Mouse (Mus musculus) stomach, embryonic 16.5 days (tissue): ENCODE data around the gene Rasgrf1. TPM values are rescaled to one million over a fixed set of nuclear protein-coding genes. Genes with fewer than 3 reads are reported as not detected.
"Not testable (repeated sequence)": the region's sequence is repeated elsewhere in the genome, so short reads cannot be mapped to it uniquely, and the experiment has no call there.

ENCODE experiments used
- ATAC-seq: fragments of 200-750 bp; cut with Nextera tagmentation; 2 replicates; pipeline ENCODE4 v1.8.0; 2017; ENCODE audit warnings: moderate number of reproducible peaks, moderate TSS enrichment; ENCODE audit not compliant: insufficient read depth, low FRiP score
- H3K27ac ChIP-seq: fragments of 300-500 bp; sonication (generic); 2 replicates; pipeline ENCODE4 v1.5.1; 2014; ENCODE audit warnings: low read length
- H3K27me3 ChIP-seq: fragments of 300-500 bp; sonication (generic); 2 replicates; pipeline ENCODE4 v1.6.1; 2014; ENCODE audit warnings: low read length, control low read depth, mixed read lengths; ENCODE audit not compliant: control insufficient read depth, insufficient read depth
- H3K36me3 ChIP-seq: fragments of 300-500 bp; sonication (generic); 2 replicates; pipeline ENCODE4 v1.6.1; 2014; ENCODE audit warnings: low read length; ENCODE audit not compliant: control insufficient read depth, insufficient read depth
- H3K4me1 ChIP-seq: fragments of 300-500 bp; sonication (generic); 2 replicates; pipeline ENCODE4 v1.6.1; 2014; ENCODE audit warnings: low read length, control low read depth, mixed read lengths; ENCODE audit not compliant: control insufficient read depth, insufficient read depth
- H3K4me2 ChIP-seq: fragments of 300-500 bp; sonication (generic); 2 replicates; pipeline ENCODE4 v1.6.1; 2014; ENCODE audit warnings: low read depth, low read length, mixed read lengths
- H3K4me3 ChIP-seq: fragments of 300-500 bp; sonication (generic); replicated peaks from 2 replicates; pipeline ENCODE4 v1.5.1; 2014; ENCODE audit warnings: mild to moderate bottlenecking, low read length
- H3K9ac ChIP-seq: fragments of 300-500 bp; sonication (generic); 2 replicates; pipeline ENCODE4 v1.6.1; 2014; ENCODE audit warnings: low read length
- H3K9me3 ChIP-seq: fragments of 300-500 bp; sonication (generic); replicated peaks from 2 replicates; pipeline ENCODE4 v1.6.1; 2016; ENCODE audit warnings: low read length, control low read depth; ENCODE audit not compliant: control insufficient read depth
- WGBS: fragments of 180-500 bp; shearing (Covaris S2); extraction: QIAGEN DNeasy Blood & Tissue Kit; methylation state at CpG from one replicate; pipeline ENCODE4 v1.1.7; 2014; 5-methylcytosine and 5-hydroxymethylcytosine counted together
- polyA plus RNA-seq: library from polyadenylated mRNA; unstranded; fragments of >200 nt; fragmentation: Nextera tagmentation; extraction: Ambion mirVana; gene quantifications from 2 replicates; pipeline ENCODE4 v1.2.1, GENCODE M21; 2015

Gene Rasgrf1
- polyA plus RNA-seq, 1 experiment from 2014 or later = 0.48 TPM

DNA sequence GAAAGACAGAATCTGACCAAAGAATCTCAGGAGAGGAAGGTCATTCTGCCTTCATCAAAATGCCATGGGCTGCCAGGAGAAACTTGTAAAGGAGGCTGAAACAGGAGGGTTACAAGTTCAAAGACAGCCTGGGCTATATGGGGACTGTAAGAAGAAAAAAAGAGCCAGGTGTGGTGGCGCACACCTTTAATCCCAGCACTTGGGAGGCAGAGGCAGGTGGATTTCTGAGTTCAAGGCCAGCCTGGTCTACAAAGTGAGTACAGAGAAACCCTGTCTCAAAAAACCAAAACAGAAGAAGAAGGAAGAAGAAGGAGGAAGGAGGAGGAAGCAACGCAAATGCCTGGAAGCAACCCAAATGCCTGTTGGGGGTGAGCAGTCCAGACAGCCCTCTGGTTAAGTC, 144.1 kb downstream of the Rasgrf1 start, which contains the start of gene Ctsh:
Gene Ctsh, plus strand, starts transcription at position 301 of the 400 bp plus-strand sequence.
- peak within 1 kb of the TSS; percentile 55 for H3K27ac ChIP-seq
- H3K9me3 ChIP-seq = no peaks in the 10 kb centered on the region
- peak within 1 kb of the TSS; percentile 63 for H3K4me3 ChIP-seq
- peak within 1 kb of the TSS; percentile 80 for H3K9ac ChIP-seq
- no peaks in the 10 kb centered on the region for H3K36me3 ChIP-seq
- no peaks in the 10 kb centered on the region for H3K27me3 ChIP-seq
- H3K4me2 ChIP-seq = peak within 1 kb of the TSS; percentile 89
- 72% methylated on average over 2 of the region's 2 CpGs for WGBS
- no peak for ATAC-seq
- no peaks in the 10 kb centered on the region for H3K4me1 ChIP-seq

DNA sequence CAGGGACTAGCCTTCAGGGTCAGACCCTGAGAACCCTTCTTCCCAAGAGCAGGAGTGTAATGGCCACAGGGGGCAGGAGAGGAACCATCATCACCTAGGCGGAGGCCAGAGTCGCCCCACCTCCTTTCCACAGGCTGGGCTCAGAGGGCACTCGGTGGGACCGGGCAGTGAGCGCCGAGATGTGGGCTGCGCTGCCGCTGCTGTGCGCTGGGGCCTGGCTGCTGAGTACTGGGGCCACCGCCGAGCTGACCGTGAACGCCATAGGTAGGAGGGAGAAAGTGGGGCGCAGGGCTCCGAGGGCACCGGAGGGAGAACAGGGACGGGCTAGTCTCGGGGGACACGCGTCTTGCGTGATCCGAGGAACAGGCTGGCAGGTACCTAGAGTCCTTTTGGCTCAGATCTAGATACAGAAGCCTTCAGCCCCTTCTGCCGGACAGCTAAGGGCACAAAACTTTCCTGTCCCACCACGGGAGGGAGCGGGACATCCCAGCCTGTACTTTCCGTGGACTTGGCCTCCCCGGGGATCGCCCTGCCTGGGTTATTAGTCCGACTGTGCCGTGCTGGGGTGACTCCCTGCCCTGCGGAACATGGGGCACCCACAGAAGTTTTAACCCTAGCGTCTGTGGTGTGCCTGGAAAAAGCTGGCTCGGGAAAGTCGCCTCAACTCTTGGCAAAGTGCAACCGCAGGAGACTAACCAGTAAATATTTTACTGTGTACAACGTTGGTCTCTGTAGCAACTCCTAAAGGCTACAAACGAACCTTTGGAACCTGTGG, 144.8 kb downstream of the Rasgrf1 start:
- H3K27ac ChIP-seq = peak overlapping the region; percentile 55
- peak overlapping the region; percentile 80 for H3K9ac ChIP-seq
- ATAC-seq = peak; percentile 88
- H3K4me2 ChIP-seq = peak overlapping the region; percentile 89
- peak overlapping the region; percentile 63 for H3K4me3 ChIP-seq
- 2% methylated on average over 37 of the region's 37 CpGs for WGBS
- H3K27me3 ChIP-seq = no peaks in the 10 kb centered on the region
- H3K4me1 ChIP-seq = no peaks in the 10 kb centered on the region
- H3K36me3 ChIP-seq = no peaks in the 10 kb centered on the region
- H3K9me3 ChIP-seq = no peaks in the 10 kb centered on the region

DNA sequence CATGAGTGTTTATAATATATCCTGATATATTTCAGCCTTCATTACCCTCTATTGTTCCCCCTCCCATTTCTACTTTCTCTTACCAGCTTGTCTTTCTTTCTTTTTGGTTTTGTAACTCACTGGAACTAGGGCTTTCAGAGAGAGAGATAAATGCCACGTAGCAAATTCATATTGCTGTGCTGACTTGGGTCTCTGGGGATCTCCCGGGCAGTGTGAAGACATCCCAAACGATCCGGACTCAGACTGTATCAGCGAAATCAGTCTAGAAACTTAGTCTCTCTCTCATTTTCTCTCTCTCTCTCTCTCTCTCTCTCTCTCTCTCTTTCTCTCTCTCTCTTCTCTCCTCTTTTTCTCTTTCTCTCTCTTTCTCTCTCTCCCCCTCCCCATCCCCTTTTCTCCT, 145.7 kb downstream of the Rasgrf1 start:
- ATAC-seq = no peak
- Histone ChIP-seq H3K4me1 (no peaks in the 10 kb centered on the region), H3K9me3 (no peaks in the 10 kb centered on the region), H3K27me3 (no peaks in the 10 kb centered on the region), H3K4me2 (peak overlapping the region; percentile 89), H3K36me3 (no peaks in the 10 kb centered on the region), H3K4me3 (peak overlapping the region; percentile 63), H3K9ac (no peak overlapping the region), H3K27ac (no peak overlapping the region)
- 40% methylated on average over 5 of the region's 5 CpGs for WGBS

DNA sequence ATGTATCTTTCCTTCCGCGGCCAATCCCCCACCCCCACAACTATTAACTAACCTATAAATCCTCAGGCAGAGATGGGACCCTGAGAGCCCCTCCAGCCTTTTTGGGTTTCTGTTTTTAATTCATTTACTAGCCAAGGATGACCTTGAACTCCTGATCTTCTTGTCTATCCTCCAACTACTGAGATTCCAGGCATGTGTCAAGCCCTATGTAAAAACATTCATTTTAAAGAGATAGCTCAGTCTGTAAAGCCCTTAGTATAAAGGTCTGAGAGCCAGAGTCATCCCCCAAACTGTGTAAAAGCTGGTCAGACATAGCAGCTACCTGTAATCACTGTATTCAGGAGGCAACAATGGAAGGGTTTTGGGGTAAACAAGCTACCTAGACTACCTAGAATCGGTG, 146.2 kb downstream of the Rasgrf1 start:
- ATAC-seq = no peak
- no peak overlapping the region for H3K27ac ChIP-seq
- H3K9me3 ChIP-seq = no peaks in the 10 kb centered on the region
- no peaks in the 10 kb centered on the region for H3K27me3 ChIP-seq
- H3K4me2 ChIP-seq = no peak overlapping the region; the same call in 1 of the 2 replicates
- H3K4me1 ChIP-seq = no peaks in the 10 kb centered on the region
- WGBS = 76% methylated on average over 3 of the region's 3 CpGs
- H3K36me3 ChIP-seq = no peaks in the 10 kb centered on the region
- H3K9ac ChIP-seq = no peak overlapping the region
- no peak overlapping the region for H3K4me3 ChIP-seq

DNA sequence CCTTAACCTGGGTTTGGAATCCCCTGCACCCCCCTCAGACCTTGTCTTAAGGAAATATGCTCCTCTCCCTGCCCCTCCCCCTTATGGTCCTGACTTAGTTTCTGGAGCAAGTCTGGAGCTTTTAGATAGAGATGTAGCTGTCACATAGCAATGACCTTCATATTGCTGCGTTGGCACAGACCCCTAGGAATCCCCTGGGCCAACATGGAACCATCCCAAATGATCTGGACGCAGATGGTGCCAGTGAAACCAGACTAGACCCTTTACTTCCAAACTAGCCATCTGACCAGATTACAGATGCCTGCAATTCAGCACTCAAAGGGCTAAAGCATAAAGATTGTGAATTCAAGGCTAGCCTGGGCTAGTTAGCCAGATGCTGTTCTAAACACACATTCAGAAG, 147.0 kb downstream of the Rasgrf1 start:
- Histone ChIP-seq H3K4me1 (no peaks in the 10 kb centered on the region), H3K4me3 (no peak overlapping the region)
- ATAC-seq = no peak

DNA sequence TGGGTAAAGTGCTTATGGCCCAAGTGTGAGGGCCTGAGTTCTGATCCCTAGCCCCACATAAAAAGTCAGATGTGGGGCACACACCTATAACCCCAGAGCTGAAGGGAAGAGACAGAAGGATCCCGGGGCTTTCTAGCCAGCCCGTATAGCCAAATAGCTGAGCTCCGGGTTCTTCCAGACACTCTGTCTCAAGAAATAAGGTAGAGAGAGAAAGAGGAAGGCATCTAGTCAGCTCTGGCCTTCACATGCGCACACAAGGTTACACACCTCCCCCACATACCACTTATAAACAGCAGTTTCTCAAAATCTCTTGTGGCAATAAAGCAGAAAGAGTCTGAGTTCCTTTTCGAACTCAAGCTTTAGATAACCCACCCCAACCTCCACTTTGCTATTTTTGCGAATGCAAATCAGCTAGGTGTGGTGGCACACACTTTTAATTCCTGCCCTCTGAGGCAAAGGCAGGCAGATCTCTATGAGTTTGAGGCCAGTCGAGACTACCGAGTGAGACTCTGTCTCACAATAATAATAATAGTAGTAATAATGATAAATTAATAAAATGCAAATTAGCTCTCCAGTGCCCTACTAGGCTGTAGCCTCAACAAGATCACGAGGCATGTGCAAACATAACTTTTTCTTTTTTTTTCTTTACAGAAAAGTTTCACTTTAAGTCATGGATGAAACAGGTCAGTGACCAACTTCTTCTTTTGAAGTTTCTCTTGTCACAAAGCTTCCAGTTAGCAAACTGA, 150.3 kb downstream of the Rasgrf1 start:
- Histone ChIP-seq H3K4me1 (no peaks in the 10 kb centered on the region), H3K27me3 (no peaks in the 10 kb centered on the region), H3K4me3 (no peak overlapping the region), H3K36me3 (no peaks in the 10 kb centered on the region), H3K27ac (no peak overlapping the region), H3K9ac (no peak overlapping the region), H3K4me2 (no peak overlapping the region), H3K9me3 (no peaks in the 10 kb centered on the region)
- no peak for ATAC-seq
- WGBS = 76% methylated on average over 9 of the region's 9 CpGs

More for the DNA sequence above, 147.0 kb downstream of the Rasgrf1 start:
- Histone ChIP-seq H3K27me3 (no peaks in the 10 kb centered on the region), H3K27ac (no peak overlapping the region), H3K36me3 (no peaks in the 10 kb centered on the region), H3K4me2 (no peak overlapping the region), H3K9ac (no peak overlapping the region), H3K9me3 (no peaks in the 10 kb centered on the region)
- 84% methylated on average over 2 of the region's 2 CpGs for WGBS

DNA sequence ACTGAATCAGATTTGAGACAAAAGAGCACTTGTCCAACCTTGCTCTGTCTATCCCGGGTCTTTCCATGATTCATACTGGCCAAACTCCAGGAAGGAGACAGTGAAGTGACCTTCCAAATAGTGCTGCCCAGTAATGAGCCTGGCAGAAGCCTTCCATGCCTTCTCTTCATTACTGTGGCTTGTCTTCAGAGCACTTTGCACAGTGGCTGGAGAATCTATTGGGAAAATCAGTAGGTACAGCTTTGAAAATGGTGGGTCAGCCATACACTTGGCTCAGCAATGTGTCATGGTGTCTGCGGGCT, 150.8 kb downstream of the Rasgrf1 start:
- no peak for ATAC-seq
- WGBS = 70% methylated on average over 2 of the region's 2 CpGs

DNA sequence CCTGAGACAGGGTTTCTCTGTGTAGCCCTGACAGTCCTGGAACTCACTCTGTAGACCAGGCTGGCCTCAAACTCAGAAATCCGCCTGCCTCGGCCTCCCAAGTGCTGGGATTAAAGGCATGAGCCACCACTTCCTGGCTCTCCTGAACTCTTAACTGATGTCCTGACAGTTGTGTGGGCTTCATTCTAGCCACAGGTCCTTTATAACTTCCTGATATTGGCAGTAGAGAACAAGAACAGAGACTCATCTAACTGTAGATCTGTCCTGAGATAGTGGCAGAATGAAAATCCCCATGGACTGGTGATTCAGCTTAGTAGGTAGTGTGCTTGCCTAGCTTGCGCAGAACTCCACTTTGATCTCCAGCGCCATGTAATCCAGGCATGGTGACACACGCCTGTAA, 151.2 kb downstream of the Rasgrf1 start:
- H3K9ac ChIP-seq, H3K27me3 ChIP-seq, H3K9me3 ChIP-seq, ATAC-seq, H3K4me2 ChIP-seq, H3K4me1 ChIP-seq, H3K4me3 ChIP-seq, H3K27ac ChIP-seq, H3K36me3 ChIP-seq: not testable (repeated sequence)
- 92% methylated on average over 5 of the region's 5 CpGs for WGBS

More for the DNA sequence above, 150.8 kb downstream of the Rasgrf1 start:
- Histone ChIP-seq H3K4me3 (no peak overlapping the region), H3K4me1 (no peaks in the 10 kb centered on the region), H3K27me3 (no peaks in the 10 kb centered on the region), H3K36me3 (no peaks in the 10 kb centered on the region), H3K9me3 (no peaks in the 10 kb centered on the region), H3K4me2 (no peak overlapping the region), H3K9ac (no peak overlapping the region), H3K27ac (no peak overlapping the region)

DNA sequence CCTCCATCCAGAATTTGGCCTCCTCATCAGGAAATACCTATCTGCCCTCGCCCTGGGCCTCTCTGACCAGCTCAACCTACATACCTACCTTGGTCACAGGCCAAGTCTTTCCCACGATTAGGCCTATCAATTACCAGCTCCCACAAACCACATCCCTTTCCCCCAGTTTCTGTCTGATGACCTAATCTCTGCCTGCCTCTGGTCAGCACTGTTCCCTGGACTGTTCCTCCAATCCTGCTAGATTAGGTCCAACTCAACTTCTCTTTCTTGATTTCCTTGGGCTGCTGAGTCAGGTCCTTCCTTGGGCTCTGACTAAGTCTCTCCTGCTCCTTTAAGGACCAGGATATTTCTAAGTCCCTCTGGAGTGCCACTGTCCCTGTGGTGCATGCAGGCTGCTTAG, 157.6 kb downstream of the Rasgrf1 start:
- Histone ChIP-seq H3K4me1 (peaks cover 4% of the 10 kb centered on the region; the same call in 1 of the 2 replicates), H3K36me3 (no peaks in the 10 kb centered on the region), H3K27ac (no peak overlapping the region), H3K4me2 (no peak overlapping the region), H3K4me3 (no peak overlapping the region), H3K9ac (no peak overlapping the region), H3K9me3 (no peaks in the 10 kb centered on the region), H3K27me3 (no peaks in the 10 kb centered on the region)
- WGBS = 58% methylated on average over 2 of the region's 2 CpGs
- no peak for ATAC-seq
